Mouse (Mus musculus): ENCODE results near the gene Methig1. TPM values are rescaled to one million over a fixed set of nuclear protein-coding genes. Genes with fewer than 3 reads are reported as not detected.
"Not testable (repeated sequence)": the region's sequence is repeated elsewhere in the genome, so short reads cannot be mapped to it uniquely, and the experiment has no call there.

The Methig1 gene
- polyA plus RNA-seq, 1 experiment = not detected

DNA sequence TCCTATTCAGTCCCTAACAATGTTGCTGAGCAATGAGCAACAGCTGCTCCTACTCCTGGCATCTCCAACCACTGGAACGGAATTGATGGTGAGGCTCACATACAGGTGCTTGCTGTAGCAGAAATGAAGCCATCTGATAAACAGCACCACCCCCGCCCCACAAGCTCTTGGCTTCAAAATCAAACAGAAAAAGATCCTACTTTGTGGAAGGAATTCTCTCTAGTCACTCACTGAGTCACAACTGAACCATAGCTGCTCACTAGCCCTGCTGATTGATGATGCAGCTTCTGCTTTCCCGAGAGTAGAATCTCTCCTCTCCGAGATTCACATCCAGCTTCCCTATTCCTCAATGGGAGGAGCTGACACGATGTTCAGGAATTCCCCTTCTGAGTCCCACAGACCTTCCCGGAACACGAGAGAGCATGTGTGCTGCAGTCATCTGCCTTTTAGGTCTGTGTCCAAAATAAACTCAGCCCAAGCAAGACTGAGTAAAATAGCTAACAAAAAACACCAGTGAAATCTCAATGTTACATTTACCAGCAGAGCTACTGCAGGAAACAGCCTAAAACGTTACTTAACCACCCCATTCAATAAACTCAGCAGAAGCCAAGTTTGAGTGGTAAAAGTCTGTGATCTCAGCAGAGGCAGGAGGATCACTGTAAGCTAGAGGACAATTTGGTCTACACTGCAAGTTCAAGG lies 68.3 kb downstream of the Methig1 start:
- 29% methylated on average over 8 of the region's 8 CpGs for WGBS

GRCm38 (mm10) chr15:100421758-100422197 lies 68.8 kb downstream of the Methig1 start, which contains the start of gene Gm5475:
TSS of gene Gm5475 (plus strand) at chr15:100422147.
- not testable (repeated sequence) for H3K27me3 ChIP-seq (ENCODE audit: control insufficient read depth, insufficient read depth, low read length); H3K27ac ChIP-seq (ENCODE audit: insufficient read depth, low read length); DNase-seq
- WGBS = 19% methylated on average over 3 of the region's 3 CpGs
- Histone ChIP-seq H3K4me3 (replicated peaks; ENCODE audit: insufficient read depth, low read depth, low read length) (peak within 1 kb of the TSS; percentile 99), H3K4me1 (ENCODE audit: control insufficient read depth, insufficient read depth, low read length) (peaks cover 12% of the 10 kb centered on the region)

More for the DNA sequence above, 68.3 kb downstream of the Methig1 start:
- no peak for TF ChIP-seq CTCF (IDR thresholded peaks at IDR 0.05; ENCODE audit: borderline replicate concordance, insufficient read depth, low read depth, low read length)
- TF ChIP-seq POLR2A (IDR thresholded peaks at IDR 0.05; ENCODE audit: borderline replicate concordance, insufficient read depth, low read length) = no peak
- no peak for DNase-seq
- Histone ChIP-seq H3K4me3 (replicated peaks; ENCODE audit: insufficient read depth, low read depth, low read length) (peak overlapping the region; percentile 12), H3K27ac (ENCODE audit: insufficient read depth, low read length) (no peak overlapping the region), H3K4me1 (ENCODE audit: control insufficient read depth, insufficient read depth, low read length) (peaks cover 12% of the 10 kb centered on the region), H3K27me3 (ENCODE audit: control insufficient read depth, insufficient read depth, low read length) (no peaks in the 10 kb centered on the region)

GRCm38 (mm10) chr15:100422476-100422875 lies 69.5 kb downstream of the Methig1 start:
- no peaks in the 10 kb centered on the region for H3K27me3 ChIP-seq (ENCODE audit: control insufficient read depth, insufficient read depth, low read length)
- peak overlapping the region; percentile 99 for H3K4me3 ChIP-seq (replicated peaks; ENCODE audit: insufficient read depth, low read depth, low read length)
- TF ChIP-seq CTCF (IDR thresholded peaks at IDR 0.05; ENCODE audit: borderline replicate concordance, insufficient read depth, low read depth, low read length) (no peak), POLR2A (IDR thresholded peaks at IDR 0.05; ENCODE audit: borderline replicate concordance, insufficient read depth, low read length) (no peak)
- under 1% methylated on average over 43 of the region's 44 CpGs for WGBS
- no peak overlapping the region for H3K27ac ChIP-seq (ENCODE audit: insufficient read depth, low read length)
- no peak for DNase-seq
- peaks cover 12% of the 10 kb centered on the region for H3K4me1 ChIP-seq (ENCODE audit: control insufficient read depth, insufficient read depth, low read length)

- TF ChIP-seq POLR2A (IDR thresholded peaks at IDR 0.05; ENCODE audit: borderline replicate concordance, insufficient read depth, low read length) (peak; percentile 65; the same call in 1 of the 2 replicates), CTCF (IDR thresholded peaks at IDR 0.05; ENCODE audit: borderline replicate concordance, insufficient read depth, low read depth, low read length) (no peak)
- WGBS = 2% methylated on average over 59 of the region's 65 CpGs
Observed at GRCm38 (mm10) chr15:100422899-100423860, 70.2 kb downstream of the Methig1 start.

GRCm38 (mm10) chr15:100423916-100424315 lies 71.0 kb downstream of the Methig1 start:
- WGBS = 6% methylated on average over 14 of the region's 14 CpGs
- Histone ChIP-seq H3K4me3 (replicated peaks; ENCODE audit: insufficient read depth, low read depth, low read length) (no peak overlapping the region), H3K27me3 (ENCODE audit: control insufficient read depth, insufficient read depth, low read length) (no peaks in the 10 kb centered on the region), H3K27ac (ENCODE audit: insufficient read depth, low read length) (no peak overlapping the region), H3K4me1 (ENCODE audit: control insufficient read depth, insufficient read depth, low read length) (peaks cover 9% of the 10 kb centered on the region)
- no peak for TF ChIP-seq POLR2A (IDR thresholded peaks at IDR 0.05; ENCODE audit: borderline replicate concordance, insufficient read depth, low read length)
- no peak for TF ChIP-seq CTCF (IDR thresholded peaks at IDR 0.05; ENCODE audit: borderline replicate concordance, insufficient read depth, low read depth, low read length)
- no peak for DNase-seq

More at GRCm38 (mm10) chr15:100422899-100423860, 70.2 kb downstream of the Methig1 start:
- Histone ChIP-seq H3K4me3 (replicated peaks; ENCODE audit: insufficient read depth, low read depth, low read length) (peak overlapping the region; percentile 99), H3K27ac (ENCODE audit: insufficient read depth, low read length) (no peak overlapping the region), H3K4me1 (ENCODE audit: control insufficient read depth, insufficient read depth, low read length) (peaks cover 9% of the 10 kb centered on the region), H3K27me3 (ENCODE audit: control insufficient read depth, insufficient read depth, low read length) (no peaks in the 10 kb centered on the region)
- peak; percentile 96 to 98 for DNase-seq

GRCm38 (mm10) chr15:100424396-100425122 lies 71.6 kb downstream of the Methig1 start, which contains the start of gene Slc11a2:
TSS of gene Slc11a2 (minus strand) at chr15:100425072.
- 49% methylated on average over 17 of the region's 17 CpGs for WGBS
- Histone ChIP-seq H3K27me3 (ENCODE audit: control insufficient read depth, insufficient read depth, low read length) (no peaks in the 10 kb centered on the region), H3K4me3 (replicated peaks; ENCODE audit: insufficient read depth, low read depth, low read length) (no peak within 1 kb of the TSS), H3K4me1 (ENCODE audit: control insufficient read depth, insufficient read depth, low read length) (peaks cover 5% of the 10 kb centered on the region), H3K27ac (ENCODE audit: insufficient read depth, low read length) (no peak within 1 kb of the TSS)
- no peak for DNase-seq
- TF ChIP-seq POLR2A (IDR thresholded peaks at IDR 0.05; ENCODE audit: borderline replicate concordance, insufficient read depth, low read length) = no peak
- no peak for TF ChIP-seq CTCF (IDR thresholded peaks at IDR 0.05; ENCODE audit: borderline replicate concordance, insufficient read depth, low read depth, low read length)

DNA sequence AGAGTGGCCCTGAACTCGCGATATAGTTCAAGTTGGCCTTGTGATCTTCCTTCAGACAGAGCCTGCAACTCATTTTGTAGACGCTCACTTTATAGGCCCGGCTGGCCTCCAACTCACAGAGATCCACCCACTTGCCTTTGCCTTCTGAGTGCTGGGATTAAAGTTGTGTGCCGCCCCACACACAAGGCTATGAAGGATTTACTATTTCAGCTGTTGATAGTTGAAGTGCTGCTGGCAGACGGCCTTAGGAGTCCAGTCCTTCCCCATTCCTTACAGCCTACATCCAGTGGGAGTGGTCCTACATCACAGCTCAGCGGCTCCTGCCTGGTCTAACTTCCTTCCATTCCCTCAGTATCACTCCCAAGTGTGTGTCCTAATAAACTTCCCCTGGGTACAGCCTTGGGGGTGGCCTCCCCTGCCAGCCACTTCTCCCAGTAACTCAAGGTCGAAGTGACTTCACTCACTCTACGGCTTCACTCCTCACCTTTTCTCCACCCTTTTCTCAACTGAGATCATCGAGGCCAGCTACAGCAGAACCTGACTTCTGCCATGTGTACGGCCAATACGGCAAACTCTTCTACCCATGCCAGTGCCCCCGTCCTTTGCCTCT lies 75.5 kb downstream of the Methig1 start:
- no peak overlapping the region for H3K4me3 ChIP-seq (replicated peaks; ENCODE audit: insufficient read depth, low read depth, low read length)
- DNase-seq = no peak
- WGBS = 84% methylated on average over 13 of the region's 13 CpGs
- H3K27ac ChIP-seq (ENCODE audit: insufficient read depth, low read length) = no peak overlapping the region
- H3K27me3 ChIP-seq (ENCODE audit: control insufficient read depth, insufficient read depth, low read length) = no peaks in the 10 kb centered on the region
- no peak for TF ChIP-seq CTCF (IDR thresholded peaks at IDR 0.05; ENCODE audit: borderline replicate concordance, insufficient read depth, low read depth, low read length)
- TF ChIP-seq POLR2A (IDR thresholded peaks at IDR 0.05; ENCODE audit: borderline replicate concordance, insufficient read depth, low read length) = no peak
- H3K4me1 ChIP-seq (ENCODE audit: control insufficient read depth, insufficient read depth, low read length) = peaks cover 10% of the 10 kb centered on the region

Measured in cerebellum, adult 2 months (tissue).